Mouse (Mus musculus) embryonic fibroblast, embryonic 13.5 days (primary cell): ENCODE measurements around the gene Fcgrt. TPM values are rescaled to one million over a fixed set of nuclear protein-coding genes. Genes with fewer than 3 reads are reported as not detected.
"Not testable (repeated sequence)": the region's sequence is repeated elsewhere in the genome, so short reads cannot be mapped to it uniquely, and the experiment has no call there.

Source experiments
- H3K27ac ChIP-seq: 2 replicates; pipeline ENCODE4 v1.5.1; 2012; ENCODE audit warnings: low read length, control low read depth, inconsistent platforms; ENCODE audit not compliant: insufficient read depth
- H3K4me1 ChIP-seq: 2 replicates; pipeline ENCODE4 v1.6.1; 2011; ENCODE audit warnings: low read length; ENCODE audit not compliant: control insufficient read depth, insufficient read depth
- H3K4me3 ChIP-seq: 2 replicates; pipeline ENCODE4 v1.5.1; 2011; ENCODE audit warnings: mild to moderate bottlenecking, control low read depth, low read length; ENCODE audit not compliant: insufficient read depth
- CTCF ChIP-seq: IDR thresholded peaks from 2 replicates; pipeline ENCODE4 v1.5.1; 2011; ENCODE audit warnings: mild to moderate bottlenecking, control low read depth, low read length, moderate library complexity, borderline replicate concordance; ENCODE audit not compliant: insufficient read depth
- POLR2A ChIP-seq: IDR thresholded peaks from 2 replicates; pipeline ENCODE4 v1.6.1; 2011; ENCODE audit warnings: low read depth, mild to moderate bottlenecking, control low read depth, low read length, moderate library complexity
- polyA plus RNA-seq: library from polyadenylated mRNA; stranded (reverse); fragments of >200 nt; gene quantifications from 2 replicates; pipeline ENCODE4 v1.2.4, GENCODE M21; 2011; ENCODE audit warnings: low read depth; ENCODE audit not compliant: missing spikeins, insufficient read length

Gene Fcgrt
- polyA plus RNA-seq, 1 experiment = 64.3 TPM

DNA sequence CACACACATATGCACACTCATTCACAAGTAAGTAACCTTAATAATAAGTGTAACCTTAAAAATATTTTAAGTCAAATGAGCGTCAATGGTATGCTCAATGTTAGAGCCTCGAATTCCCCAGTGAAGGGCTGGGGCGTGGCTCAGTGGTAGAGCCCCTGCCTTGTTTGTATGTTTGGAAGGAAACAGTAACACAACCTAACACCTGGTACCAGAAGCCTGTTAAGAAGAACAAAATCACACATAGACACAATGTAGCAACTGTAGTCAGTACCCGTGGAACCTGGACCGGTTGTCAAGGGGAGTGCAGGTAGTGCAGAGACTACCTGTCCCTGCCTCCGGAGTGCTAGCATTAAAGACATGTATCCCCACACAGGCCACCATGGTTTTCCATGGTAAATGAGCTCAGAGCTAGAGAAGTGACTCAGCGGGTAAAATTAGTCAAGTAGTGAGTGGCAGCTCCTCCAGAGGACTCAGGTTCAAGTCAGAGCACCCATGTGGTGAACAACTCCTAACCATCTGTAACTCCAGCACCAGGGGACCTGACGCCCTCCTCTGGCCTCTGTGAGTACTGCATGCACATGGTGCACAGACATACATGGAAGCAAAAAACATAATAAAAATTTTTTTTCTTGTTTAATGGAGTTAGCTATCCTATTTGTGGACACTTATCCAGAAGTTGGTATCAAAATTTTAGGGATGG, 5.0 kb downstream of the Fcgrt start:
- H3K4me3 ChIP-seq = no peak overlapping the region
- H3K27ac ChIP-seq = no peak overlapping the region
- TF ChIP-seq CTCF = no peak
- no peak for TF ChIP-seq POLR2A
- no peaks in the 10 kb centered on the region for H3K4me1 ChIP-seq

DNA sequence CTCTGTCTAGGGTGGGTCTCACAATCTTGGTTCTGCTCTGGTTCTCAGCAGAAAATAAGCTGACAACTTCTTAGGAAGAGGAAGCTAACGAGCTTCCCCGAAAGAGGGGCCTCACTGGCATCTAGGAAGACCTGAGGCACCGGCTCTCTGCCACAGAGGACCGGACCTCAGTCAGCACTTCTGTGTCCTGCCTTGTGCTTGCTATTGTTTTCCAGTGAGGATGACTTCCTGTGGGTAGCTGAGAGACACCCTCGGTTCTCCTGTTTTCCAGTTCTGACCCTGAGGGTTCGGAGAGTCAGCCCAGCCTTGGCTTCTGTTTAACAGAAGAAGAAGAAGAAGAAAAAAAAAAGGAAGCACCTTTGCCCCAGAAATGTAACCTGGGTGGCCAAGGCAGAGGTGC, 6.2 kb downstream of the Fcgrt start:
- Histone ChIP-seq H3K4me1 (peaks cover 5% of the 10 kb centered on the region; the same call in 1 of the 2 replicates), H3K27ac (no peak overlapping the region), H3K4me3 (no peak overlapping the region)
- TF ChIP-seq CTCF (no peak), POLR2A (no peak)

DNA sequence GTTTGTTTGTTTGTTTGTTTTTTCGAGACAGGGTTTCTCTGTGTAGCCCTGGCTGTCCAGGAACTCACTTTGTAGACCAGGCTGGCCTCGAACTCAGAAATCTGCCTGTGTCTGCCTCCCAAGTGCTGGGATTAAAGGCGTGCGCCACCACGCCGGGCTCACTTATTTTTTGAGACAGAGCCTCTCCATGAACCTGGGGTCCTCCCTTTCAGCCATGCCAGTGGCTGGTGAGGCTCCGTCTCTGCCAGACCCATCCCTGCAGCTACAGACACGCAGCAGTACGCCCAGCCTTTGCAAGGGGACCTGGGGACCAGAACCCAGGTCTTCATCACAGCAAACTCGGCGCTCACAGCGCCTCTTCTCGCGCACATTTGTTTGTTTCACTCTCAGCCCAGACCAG, 7.7 kb downstream of the Fcgrt start:
- not testable (repeated sequence) for H3K27ac ChIP-seq, H3K4me1 ChIP-seq, H3K4me3 ChIP-seq

DNA sequence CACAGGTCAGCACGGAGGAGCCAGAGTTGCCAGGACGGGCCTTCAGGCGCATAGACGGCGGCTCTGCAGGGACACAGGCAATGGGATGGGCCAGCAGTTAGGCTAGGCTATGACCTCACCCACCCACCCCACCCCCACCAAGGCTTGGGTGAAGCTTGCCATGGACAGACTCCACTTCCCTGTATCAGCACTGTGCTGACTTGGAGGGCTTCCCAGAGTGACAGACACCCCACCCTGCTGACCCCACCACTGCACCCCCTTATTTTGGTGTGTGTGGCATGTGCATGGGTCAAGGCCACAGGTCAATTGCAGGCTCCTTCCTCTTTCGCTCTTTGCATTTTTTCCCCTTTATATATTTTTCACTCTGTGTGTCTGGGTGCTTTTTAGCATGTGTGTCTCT, 8.3 kb downstream of the Fcgrt start:
- Histone ChIP-seq H3K4me1 (peaks cover 5% of the 10 kb centered on the region; the same call in 1 of the 2 replicates), H3K4me3 (no peak overlapping the region), H3K27ac (no peak overlapping the region)
- TF ChIP-seq CTCF (no peak), POLR2A (no peak)

DNA sequence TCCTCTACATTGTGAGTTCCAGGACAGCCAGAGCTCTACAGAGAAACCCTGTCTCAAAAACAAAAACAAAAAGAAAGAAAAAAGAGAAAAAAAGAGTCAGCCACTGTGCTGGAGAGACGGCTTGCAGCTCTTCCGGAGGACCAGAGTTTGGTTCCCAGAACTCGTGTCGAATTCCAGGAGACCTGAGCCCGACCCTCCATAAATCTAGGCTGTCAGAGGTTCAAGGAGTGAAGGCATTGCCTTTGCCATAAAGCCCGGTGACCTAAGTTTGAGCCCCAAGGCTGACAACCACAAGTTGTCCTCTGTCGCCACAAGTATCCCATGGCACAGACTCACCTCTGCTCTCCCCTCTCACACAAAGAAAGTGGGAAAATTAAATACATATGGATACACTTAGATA, 9.5 kb downstream of the Fcgrt start:
- Histone ChIP-seq H3K27ac (no peak overlapping the region), H3K4me1 (peaks cover 5% of the 10 kb centered on the region; the same call in 1 of the 2 replicates), H3K4me3 (no peak overlapping the region)
- no peak for TF ChIP-seq POLR2A
- no peak for TF ChIP-seq CTCF

DNA sequence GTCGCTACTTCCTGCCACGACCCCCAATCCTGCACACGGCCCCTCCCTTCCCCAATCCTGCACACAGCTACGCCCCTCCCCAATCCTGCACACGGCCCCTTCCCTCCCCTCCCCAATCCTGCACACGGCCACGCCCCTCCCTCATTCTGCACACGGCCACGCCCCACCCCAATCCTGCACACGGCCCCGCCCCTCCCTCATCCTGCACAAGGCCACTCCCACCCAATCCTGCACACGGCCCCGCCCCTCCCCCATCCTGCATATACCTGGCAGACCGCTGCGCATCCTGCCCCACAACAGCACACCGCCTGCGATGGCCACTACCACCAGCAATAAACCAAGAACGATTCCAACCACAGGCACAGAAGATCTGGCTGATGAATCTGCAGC, 10.1 kb downstream of the Fcgrt start:
- H3K27ac ChIP-seq = no peak overlapping the region
- H3K4me1 ChIP-seq = peaks cover 5% of the 10 kb centered on the region; the same call in 1 of the 2 replicates
- no peak overlapping the region for H3K4me3 ChIP-seq
- no peak for TF ChIP-seq POLR2A
- no peak for TF ChIP-seq CTCF

DNA sequence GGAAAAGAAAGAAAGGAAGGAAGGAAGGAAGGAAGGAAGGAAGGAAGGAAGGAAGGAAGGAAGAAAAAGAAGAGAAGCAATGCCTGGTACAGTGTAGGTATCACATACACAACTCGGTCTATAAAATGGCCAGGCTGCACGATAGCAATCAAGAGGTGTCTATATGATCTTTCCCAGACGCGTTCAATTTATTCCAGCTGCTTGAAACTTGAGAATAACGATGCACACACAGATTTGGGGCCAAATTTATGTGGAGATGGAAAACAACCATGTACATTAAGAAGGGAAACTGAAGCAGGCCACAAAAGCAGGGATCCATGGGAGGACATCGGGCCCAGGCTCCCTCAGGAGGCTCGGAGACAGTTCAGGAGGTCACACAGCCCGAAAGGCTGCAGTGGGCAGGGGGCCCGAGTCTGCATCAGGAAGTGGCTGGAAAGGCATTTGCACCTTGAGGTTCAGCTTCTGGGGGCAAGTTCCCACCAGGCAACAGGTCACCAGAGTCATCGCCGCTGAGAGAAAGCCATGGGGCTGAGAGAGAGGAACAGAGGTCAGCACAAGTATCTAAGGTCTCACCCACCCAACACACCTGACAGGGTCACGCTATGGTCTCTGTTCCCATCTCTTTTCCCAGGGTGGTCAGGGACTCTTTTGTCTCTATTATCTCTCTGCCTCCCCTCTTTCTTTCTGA, 10.7 kb downstream of the Fcgrt start:
- Histone ChIP-seq H3K4me1 (peaks cover 5% of the 10 kb centered on the region; the same call in 1 of the 2 replicates), H3K27ac (0 out of 2 replicates have a peak overlapping the region, but pooled peaks have one; percentile 35), H3K4me3 (no peak overlapping the region)
- TF ChIP-seq CTCF (no peak), POLR2A (no peak; the same call in 1 of the 2 replicates)

DNA sequence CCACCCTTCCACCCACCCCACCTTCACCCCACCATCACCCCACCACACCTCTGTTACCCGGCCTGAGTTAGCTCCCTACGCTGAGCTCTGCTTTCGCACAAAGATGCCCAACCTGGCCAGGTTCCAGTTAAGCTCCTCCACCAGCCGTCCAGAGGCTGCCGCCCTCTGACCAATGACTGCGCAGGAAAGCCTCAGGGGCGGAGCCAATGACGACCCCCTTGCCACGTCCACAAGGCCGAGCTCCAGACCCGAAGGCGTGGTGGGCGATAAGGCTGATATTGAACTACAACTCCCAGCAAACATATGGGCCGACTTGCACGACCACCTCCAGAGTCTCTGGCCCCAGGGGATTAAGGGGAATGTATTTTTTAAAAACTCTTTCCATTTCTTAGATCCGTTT, 11.6 kb downstream of the Fcgrt start, which contains the start of gene Rcn3:
Gene Rcn3, minus strand, starts transcription at position 174 of the 400 bp plus-strand sequence.
- Histone ChIP-seq H3K27ac (peak within 1 kb of the TSS; percentile 85), H3K4me1 (peaks cover 5% of the 10 kb centered on the region; the same call in 1 of the 2 replicates), H3K4me3 (peak within 1 kb of the TSS; percentile 60)
- TF ChIP-seq POLR2A (peak; percentile 93), CTCF (no peak)

DNA sequence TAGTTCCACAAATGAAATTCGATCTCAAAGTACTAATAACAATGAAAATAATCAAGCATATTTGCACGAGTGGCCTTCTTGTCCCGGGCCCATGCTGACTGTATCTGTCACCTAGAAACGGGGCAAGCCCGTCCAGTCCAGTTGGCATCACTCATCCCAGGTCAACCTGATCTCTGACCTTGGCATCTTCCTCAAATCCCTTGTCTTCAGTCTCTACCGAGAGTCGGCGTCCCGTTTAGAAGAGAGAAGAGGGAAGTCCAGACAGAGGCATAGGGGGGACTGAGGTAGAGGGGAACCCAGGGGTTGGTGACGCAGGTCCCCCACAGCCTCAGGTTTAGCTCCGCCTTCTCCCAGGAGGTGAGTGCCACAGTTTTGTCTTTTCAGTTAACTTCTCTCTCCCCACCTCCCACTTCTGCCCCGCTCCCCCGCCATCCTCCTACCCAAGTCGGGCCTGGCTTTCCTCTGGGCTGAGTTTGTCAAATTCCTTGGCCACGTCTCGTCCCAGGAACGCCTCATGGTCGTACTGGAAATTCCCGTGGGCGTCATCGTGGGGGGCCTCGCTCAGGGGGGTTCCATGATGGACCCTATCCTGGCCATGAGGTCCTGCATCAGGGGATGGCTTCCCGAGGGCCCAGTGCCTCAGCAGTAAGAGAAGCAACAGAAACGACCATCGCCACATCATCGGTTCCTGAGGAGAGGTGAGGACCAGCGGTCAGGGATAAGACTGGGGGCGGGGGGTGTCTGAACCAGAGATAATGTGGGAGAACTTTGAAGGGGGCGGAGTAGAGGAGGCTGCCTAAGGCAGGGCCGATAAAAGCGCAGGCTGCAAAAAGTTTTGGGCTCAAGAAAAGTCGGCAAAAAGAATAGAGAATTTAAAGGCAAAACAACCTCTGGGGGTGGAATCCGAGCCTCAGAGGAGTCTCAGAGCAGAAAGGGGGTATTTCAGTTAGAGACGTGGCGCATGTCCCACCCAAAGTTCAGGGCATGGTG, 12.4 kb downstream of the Fcgrt start:
- Histone ChIP-seq H3K4me3 (peak overlapping the region; percentile 60), H3K4me1 (peaks cover 5% of the 10 kb centered on the region; the same call in 1 of the 2 replicates), H3K27ac (peak overlapping the region; percentile 85)
- TF ChIP-seq CTCF = no peak
- TF ChIP-seq POLR2A = peak; percentile 36
